Mouse (Mus musculus) intestine, embryonic 15.5 days (tissue): Measurements from ENCODE around the gene Tsc22d3. TPM values are rescaled to one million over a fixed set of nuclear protein-coding genes. Genes with fewer than 3 reads are reported as not detected.

ENCODE experiments used
- ATAC-seq: fragments of 200-750 bp; cut with Nextera tagmentation; 2 replicates; pipeline ENCODE4 v1.8.0; 2017; ENCODE audit warnings: moderate TSS enrichment, moderate library complexity
- H3K27ac ChIP-seq: fragments of 300-500 bp; sonication (generic); 2 replicates; pipeline ENCODE4 v1.5.1; 2015; ENCODE audit warnings: mild to moderate bottlenecking, inconsistent platforms
- H3K27me3 ChIP-seq: fragments of 300-500 bp; sonication (generic); replicated peaks from 2 replicates; pipeline ENCODE4 v1.6.1; 2015; ENCODE audit warnings: inconsistent platforms
- H3K36me3 ChIP-seq: fragments of 300-500 bp; sonication (generic); 2 replicates; pipeline ENCODE4 v1.6.1; 2015; ENCODE audit warnings: inconsistent platforms
- H3K4me1 ChIP-seq: fragments of 300-500 bp; sonication (generic); replicated peaks from 2 replicates; pipeline ENCODE4 v1.6.1; 2015; ENCODE audit warnings: inconsistent platforms
- H3K4me2 ChIP-seq: fragments of 300-500 bp; sonication (generic); replicated peaks from 2 replicates; pipeline ENCODE4 v1.6.1; 2015; ENCODE audit warnings: mild to moderate bottlenecking, inconsistent platforms
- H3K4me3 ChIP-seq: fragments of 300-500 bp; sonication (generic); replicated peaks from 2 replicates; pipeline ENCODE4 v1.5.1; 2015; ENCODE audit warnings: inconsistent platforms
- H3K9ac ChIP-seq: fragments of 300-500 bp; sonication (generic); 2 replicates; pipeline ENCODE4 v1.6.1; 2015; ENCODE audit warnings: inconsistent platforms
- H3K9me3 ChIP-seq: fragments of 300-500 bp; sonication (generic); 2 replicates; pipeline ENCODE4 v1.6.1; 2016; ENCODE audit warnings: inconsistent platforms
- whole genome bisulfite sequencing: fragments of 180-500 bp; shearing (Covaris S2); methylation state at CpG from one replicate; pipeline ENCODE4 v1.1.7; 2015; 5-methylcytosine and 5-hydroxymethylcytosine counted together
- polyA plus RNA-seq: library from polyadenylated mRNA; unstranded; fragments of >200 nt; fragmentation: Nextera tagmentation; extraction: Ambion mirVana; gene quantifications from 2 replicates; pipeline ENCODE4 v1.2.1, GENCODE M21; 2015

The Tsc22d3 gene
- polyA plus RNA-seq, 1 experiment from 2014 or later, result 61.8 TPM

DNA sequence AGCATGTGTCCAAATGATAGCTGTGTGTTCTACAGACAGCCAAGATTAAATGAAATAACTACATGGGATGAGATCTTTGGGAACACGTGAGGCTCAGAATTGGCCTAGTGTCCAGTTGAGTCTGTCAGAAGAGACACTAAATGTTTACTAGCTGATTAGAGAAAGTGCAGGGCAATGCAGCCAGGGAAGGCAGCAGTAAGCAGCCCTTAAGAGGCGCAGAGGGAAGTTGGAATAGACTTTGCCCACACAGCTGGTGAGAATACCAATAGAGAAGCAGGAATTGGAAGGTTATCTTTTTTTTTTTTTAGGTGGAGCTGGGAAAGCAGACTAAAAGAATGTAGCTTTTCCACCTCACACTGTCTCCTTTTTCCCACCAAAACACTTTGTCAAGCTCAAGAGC lies 61.8 kb downstream of the Tsc22d3 start:
- no peak overlapping the region for H3K4me3 ChIP-seq
- H3K9ac ChIP-seq, result no peak overlapping the region
- no peaks in the 10 kb centered on the region for H3K36me3 ChIP-seq
- H3K9me3 ChIP-seq, result no peaks in the 10 kb centered on the region
- H3K27me3 ChIP-seq, result no peaks in the 10 kb centered on the region; the same call in 1 of the 2 replicates
- H3K4me2 ChIP-seq, result no peak overlapping the region
- WGBS, result 61% methylated on average over 2 of the region's 2 CpGs
- no peak overlapping the region for H3K27ac ChIP-seq
- ATAC-seq, result no peak
- 0 out of 2 replicates have a peak, but pooled peaks cover 2% of the 10 kb centered on the region for H3K4me1 ChIP-seq

DNA sequence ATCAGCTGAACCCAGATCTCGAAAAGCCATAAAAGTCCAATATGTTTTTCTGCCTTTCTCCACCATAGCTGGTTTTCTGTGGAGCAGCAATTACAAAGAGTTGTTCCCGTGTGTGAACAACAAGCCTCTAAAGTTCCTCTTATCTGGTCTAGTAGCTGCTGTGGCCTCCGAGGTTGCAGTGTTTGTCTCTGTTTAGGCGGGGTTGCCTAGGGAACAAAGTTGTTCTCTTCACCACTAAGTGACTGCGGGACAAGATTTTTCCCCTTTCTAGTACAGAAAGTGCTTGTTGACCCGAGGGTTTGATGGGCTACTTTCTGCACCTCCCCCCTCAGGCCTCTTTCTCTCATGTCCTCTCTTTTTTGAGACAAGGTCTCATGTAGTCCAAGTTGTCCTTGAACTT lies 62.8 kb downstream of the Tsc22d3 start:
- H3K9ac ChIP-seq, result no peak overlapping the region
- H3K4me2 ChIP-seq, result no peak overlapping the region
- H3K9me3 ChIP-seq, result no peaks in the 10 kb centered on the region
- WGBS, result 32% methylated on average over 6 of the region's 6 CpGs
- H3K4me3 ChIP-seq, result no peak overlapping the region
- H3K27me3 ChIP-seq, result no peaks in the 10 kb centered on the region; the same call in 1 of the 2 replicates
- ATAC-seq, result peak; percentile 61
- H3K27ac ChIP-seq, result no peak overlapping the region
- H3K36me3 ChIP-seq, result no peaks in the 10 kb centered on the region
- 0 out of 2 replicates have a peak, but pooled peaks cover 2% of the 10 kb centered on the region for H3K4me1 ChIP-seq

DNA sequence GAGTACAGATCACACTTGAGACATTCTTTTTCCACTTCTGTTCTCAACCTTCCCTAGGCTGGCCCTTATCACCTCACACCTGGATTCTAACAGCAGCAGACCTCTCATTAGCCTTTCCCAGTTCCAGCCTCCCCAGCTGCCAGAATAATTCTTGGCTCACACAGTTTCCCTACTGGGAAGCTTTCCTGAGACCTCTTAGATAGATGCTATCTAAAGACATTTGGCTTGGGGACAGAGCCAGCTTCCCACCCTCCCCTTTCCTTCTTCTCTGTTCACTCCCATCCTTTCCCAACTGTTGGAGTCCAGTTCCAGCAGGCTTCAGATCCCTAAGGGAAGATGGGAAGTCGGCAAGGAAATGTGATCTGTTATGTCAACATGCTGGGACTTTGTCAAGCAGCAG lies 65.0 kb downstream of the Tsc22d3 start:
- Histone ChIP-seq H3K4me2 (no peak overlapping the region), H3K27me3 (no peaks in the 10 kb centered on the region; the same call in 1 of the 2 replicates), H3K4me3 (no peak overlapping the region), H3K36me3 (no peaks in the 10 kb centered on the region), H3K9me3 (no peaks in the 10 kb centered on the region), H3K4me1 (no peaks in the 10 kb centered on the region), H3K9ac (no peak overlapping the region), H3K27ac (no peak overlapping the region)
- no peak for ATAC-seq
- WGBS, result 62% methylated on average over 1 of the region's 1 CpGs

DNA sequence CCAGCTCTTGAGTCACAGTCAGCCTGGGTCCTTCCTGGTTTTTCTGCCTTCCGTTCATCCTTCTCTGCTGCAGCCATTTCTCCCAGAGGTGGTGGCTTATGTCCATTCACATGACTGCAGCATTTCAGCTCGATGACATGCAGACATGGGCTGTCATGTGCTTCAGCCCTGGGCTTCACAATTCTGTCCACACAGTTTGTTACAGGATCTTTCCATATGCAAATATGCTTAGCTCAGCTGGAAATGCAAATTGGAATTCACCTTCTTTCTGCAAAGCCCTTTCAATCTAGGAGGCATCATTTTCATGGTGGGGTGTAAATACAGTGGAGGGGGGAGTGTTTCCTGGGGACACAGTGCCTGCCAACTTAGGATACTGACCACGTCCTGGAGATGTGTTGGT lies 66.2 kb downstream of the Tsc22d3 start:
- WGBS, result 68% methylated on average over 3 of the region's 3 CpGs
- Histone ChIP-seq H3K4me3 (no peak overlapping the region), H3K27me3 (peaks cover 2% of the 10 kb centered on the region; the same call in 1 of the 2 replicates)

DNA sequence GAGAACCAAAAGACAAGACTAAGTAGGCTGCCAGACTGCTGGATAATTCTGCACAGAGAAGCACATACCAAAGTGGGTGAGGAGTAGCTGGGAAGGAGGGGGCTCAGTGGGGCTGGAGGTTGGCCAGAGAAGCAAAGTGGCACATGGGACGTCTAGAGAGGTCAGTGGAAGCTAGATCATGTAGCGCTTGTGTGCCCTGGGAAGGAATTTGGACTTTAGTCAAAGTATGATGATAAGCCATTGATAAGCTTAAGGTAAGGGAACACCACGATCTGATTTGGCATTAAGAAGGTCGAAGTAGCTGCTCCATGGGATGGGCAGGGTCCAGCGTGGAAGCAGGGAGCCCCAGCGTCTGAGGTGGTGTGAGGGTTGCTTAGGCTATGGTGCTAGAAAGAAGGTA lies 68.1 kb downstream of the Tsc22d3 start:
- Histone ChIP-seq H3K9me3 (no peaks in the 10 kb centered on the region), H3K27me3 (0 out of 2 replicates have a peak, but pooled peaks cover 5% of the 10 kb centered on the region), H3K4me2 (no peak overlapping the region), H3K36me3 (no peaks in the 10 kb centered on the region), H3K4me3 (no peak overlapping the region), H3K9ac (no peak overlapping the region), H3K4me1 (no peaks in the 10 kb centered on the region), H3K27ac (no peak overlapping the region)
- WGBS, result 61% methylated on average over 6 of the region's 6 CpGs
- ATAC-seq, result peak; percentile 58; the same call in 1 of the 2 replicates

More for the DNA sequence above, 66.2 kb downstream of the Tsc22d3 start:
- ATAC-seq, result no peak
- H3K36me3 ChIP-seq, result no peaks in the 10 kb centered on the region
- no peak overlapping the region for H3K4me2 ChIP-seq
- H3K9me3 ChIP-seq, result no peaks in the 10 kb centered on the region
- H3K4me1 ChIP-seq, result no peaks in the 10 kb centered on the region
- no peak overlapping the region for H3K27ac ChIP-seq
- no peak overlapping the region for H3K9ac ChIP-seq

DNA sequence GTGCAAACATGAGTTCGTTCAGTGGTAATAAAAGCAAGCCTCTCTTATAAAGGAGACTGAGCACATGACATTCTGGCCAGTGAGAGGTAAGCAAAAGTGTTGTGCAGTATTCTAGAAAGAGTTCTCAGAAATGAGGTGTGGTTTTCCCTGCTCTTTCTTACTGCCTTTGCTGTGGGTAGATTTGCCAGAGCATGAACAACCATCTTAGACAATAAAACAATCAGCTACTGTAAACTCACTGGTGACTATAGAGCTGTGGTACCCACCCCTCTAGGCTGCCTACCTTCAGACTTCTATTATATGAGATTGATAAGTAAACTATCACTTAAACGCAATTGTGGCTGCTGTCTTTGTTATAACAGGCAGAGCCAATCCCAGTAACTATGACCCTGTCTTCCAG lies 69.1 kb downstream of the Tsc22d3 start:
- no peak overlapping the region for H3K4me2 ChIP-seq
- WGBS, result 52% methylated on average over 2 of the region's 2 CpGs
- no peak overlapping the region for H3K27ac ChIP-seq
- no peak overlapping the region for H3K4me3 ChIP-seq
- H3K9me3 ChIP-seq, result no peaks in the 10 kb centered on the region
- no peaks in the 10 kb centered on the region for H3K4me1 ChIP-seq
- no peaks in the 10 kb centered on the region for H3K36me3 ChIP-seq
- 0 out of 2 replicates have a peak, but pooled peaks cover 5% of the 10 kb centered on the region for H3K27me3 ChIP-seq
- no peak overlapping the region for H3K9ac ChIP-seq
- ATAC-seq, result peak; percentile 37; the same call in 1 of the 2 replicates

DNA sequence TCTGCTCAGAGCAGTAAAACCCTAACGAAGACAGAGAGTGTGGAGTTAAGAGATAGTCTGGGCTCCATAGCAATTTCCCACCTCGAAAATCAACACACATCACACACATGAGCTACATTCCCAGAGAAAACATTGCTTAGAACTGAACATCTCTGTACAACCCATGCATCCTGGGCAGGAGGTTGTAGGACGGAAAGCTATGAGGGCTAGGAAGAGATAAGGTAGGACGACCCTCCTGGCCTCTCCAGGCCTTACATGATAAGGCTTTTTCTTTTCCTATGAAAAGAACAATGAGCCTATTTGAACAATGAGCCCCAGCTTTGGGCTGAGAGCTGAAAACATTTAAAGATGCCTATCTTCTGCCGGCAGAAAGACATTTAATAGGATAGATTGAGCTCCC lies 69.8 kb downstream of the Tsc22d3 start:
- 77% methylated on average over 5 of the region's 5 CpGs for WGBS

DNA sequence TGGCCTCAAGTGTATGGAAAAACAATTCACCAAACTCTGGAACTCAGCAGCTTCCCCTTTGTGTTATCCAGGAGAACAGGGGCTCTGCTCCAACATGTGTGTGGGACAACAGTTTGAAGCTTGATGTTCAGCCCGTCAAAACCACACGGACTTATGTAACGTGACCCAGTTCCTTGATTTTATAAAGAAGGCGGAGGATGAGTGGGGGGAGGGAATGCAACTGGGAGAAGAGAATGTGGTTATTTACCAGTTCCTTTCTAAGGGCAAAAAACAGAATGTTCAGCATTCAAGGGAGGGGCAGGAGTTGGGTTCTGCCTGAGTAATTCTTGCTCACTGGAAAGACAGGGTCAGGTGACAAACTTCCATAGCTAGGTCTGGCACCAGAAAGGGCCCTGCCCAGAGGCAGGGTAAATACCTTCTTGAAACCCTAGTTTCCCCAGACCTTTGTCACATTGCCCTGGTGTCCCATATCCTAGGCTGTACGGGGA lies 71.3 kb downstream of the Tsc22d3 start:
- H3K36me3 ChIP-seq, result no peaks in the 10 kb centered on the region
- WGBS, result 74% methylated on average over 5 of the region's 5 CpGs
- 0 out of 2 replicates have a peak, but pooled peaks cover 5% of the 10 kb centered on the region for H3K27me3 ChIP-seq
- H3K9ac ChIP-seq, result no peak overlapping the region
- H3K4me1 ChIP-seq, result no peaks in the 10 kb centered on the region
- H3K27ac ChIP-seq, result no peak overlapping the region
- H3K4me2 ChIP-seq, result no peak overlapping the region
- no peaks in the 10 kb centered on the region for H3K9me3 ChIP-seq
- ATAC-seq, result no peak; the same call in 1 of the 2 replicates
- H3K4me3 ChIP-seq, result no peak overlapping the region

More for the DNA sequence above, 69.8 kb downstream of the Tsc22d3 start:
- Histone ChIP-seq H3K27ac (no peak overlapping the region), H3K9me3 (no peaks in the 10 kb centered on the region), H3K9ac (no peak overlapping the region), H3K4me1 (no peaks in the 10 kb centered on the region), H3K4me2 (no peak overlapping the region), H3K4me3 (no peak overlapping the region), H3K27me3 (0 out of 2 replicates have a peak, but pooled peaks cover 5% of the 10 kb centered on the region), H3K36me3 (no peaks in the 10 kb centered on the region)
- no peak for ATAC-seq

DNA sequence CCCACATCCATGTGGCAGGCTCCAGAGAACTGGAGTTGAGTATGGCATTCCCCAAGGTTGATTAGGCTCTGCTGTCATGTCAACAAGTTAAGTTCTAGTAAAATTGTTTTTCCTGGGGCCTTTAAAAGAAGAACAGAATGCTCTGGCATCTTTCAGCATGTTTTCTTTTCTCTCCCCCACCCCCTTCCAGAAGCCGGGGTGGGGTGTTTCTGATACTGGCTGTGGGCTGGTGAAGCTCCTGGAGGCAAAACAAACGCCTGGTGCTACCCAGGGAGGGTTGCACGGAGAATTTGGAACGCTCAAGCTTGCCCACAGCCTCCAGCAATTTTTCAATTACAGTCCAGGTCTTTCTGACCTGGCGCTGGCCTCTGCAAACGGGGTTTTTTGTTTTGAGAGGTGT lies 73.2 kb downstream of the Tsc22d3 start:
- no peaks in the 10 kb centered on the region for H3K9me3 ChIP-seq
- H3K36me3 ChIP-seq, result no peaks in the 10 kb centered on the region
- no peak overlapping the region for H3K4me2 ChIP-seq
- no peaks in the 10 kb centered on the region for H3K4me1 ChIP-seq
- WGBS, result 57% methylated on average over 6 of the region's 6 CpGs
- ATAC-seq, result no peak
- H3K27me3 ChIP-seq, result 0 out of 2 replicates have a peak, but pooled peaks cover 8% of the 10 kb centered on the region
- no peak overlapping the region for H3K4me3 ChIP-seq
- no peak overlapping the region for H3K27ac ChIP-seq
- H3K9ac ChIP-seq, result no peak overlapping the region

DNA sequence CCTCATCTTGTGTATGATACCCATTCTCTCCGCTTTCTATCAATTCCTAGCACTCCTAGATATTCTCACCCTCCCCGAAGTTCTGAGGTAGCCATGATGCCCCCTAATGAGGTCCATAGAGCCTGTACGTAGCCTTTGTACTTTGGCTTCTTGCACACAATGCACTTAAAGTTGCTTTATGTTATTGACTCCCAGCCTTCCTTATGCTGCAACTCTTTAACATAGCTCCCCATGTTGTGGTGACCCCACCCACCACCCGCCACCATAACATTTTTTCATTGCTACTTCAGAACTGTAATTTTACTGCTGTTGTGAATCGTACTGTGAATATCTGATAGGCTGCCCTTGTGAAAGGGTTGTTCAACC lies 74.2 kb downstream of the Tsc22d3 start:
- H3K9me3 ChIP-seq, result no peaks in the 10 kb centered on the region
- no peak for ATAC-seq
- H3K36me3 ChIP-seq, result no peaks in the 10 kb centered on the region
- H3K4me3 ChIP-seq, result no peak overlapping the region
- WGBS, result 90% methylated on average over 5 of the region's 5 CpGs
- H3K4me1 ChIP-seq, result no peaks in the 10 kb centered on the region
- H3K4me2 ChIP-seq, result no peak overlapping the region
- H3K9ac ChIP-seq, result no peak overlapping the region
- no peak overlapping the region for H3K27ac ChIP-seq
- 0 out of 2 replicates have a peak, but pooled peaks cover 8% of the 10 kb centered on the region for H3K27me3 ChIP-seq

DNA sequence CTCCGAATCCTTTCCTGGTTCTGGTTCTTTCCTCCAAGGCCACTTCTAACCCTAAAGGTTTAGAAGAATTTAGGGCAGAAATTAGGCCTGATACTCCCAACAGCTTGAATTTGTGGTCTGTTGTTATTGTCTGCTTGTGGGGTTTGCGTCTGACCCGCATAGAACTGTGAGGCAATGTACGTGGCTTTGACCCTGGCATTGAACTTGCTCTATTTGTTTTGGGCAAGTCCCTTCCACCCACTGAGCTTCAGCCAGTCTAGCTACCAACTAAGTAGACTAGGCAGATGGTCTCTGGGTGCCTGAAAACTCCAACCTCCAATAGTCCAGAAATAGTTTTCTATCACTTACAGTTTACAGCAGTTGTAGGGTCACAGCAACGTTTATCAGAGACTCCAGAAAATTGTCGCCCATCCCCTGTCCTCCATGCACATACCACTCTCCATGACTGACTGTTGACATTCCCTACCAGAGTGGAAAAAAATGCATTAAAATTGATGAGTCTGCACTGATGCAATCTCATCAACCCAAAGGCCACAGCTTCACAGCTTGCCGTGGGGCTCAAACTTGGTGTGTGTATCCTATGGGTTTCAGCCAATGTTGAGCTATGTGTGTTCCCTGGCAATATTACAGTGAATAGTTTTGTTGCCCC lies 74.7 kb downstream of the Tsc22d3 start:
- H3K27me3 ChIP-seq, result 0 out of 2 replicates have a peak, but pooled peaks cover 8% of the 10 kb centered on the region
- H3K36me3 ChIP-seq, result no peaks in the 10 kb centered on the region
- no peak overlapping the region for H3K4me3 ChIP-seq
- H3K9ac ChIP-seq, result no peak overlapping the region
- no peak for ATAC-seq
- no peaks in the 10 kb centered on the region for H3K9me3 ChIP-seq
- H3K4me1 ChIP-seq, result no peaks in the 10 kb centered on the region
- H3K4me2 ChIP-seq, result no peak overlapping the region
- 88% methylated on average over 7 of the region's 7 CpGs for WGBS
- no peak overlapping the region for H3K27ac ChIP-seq

DNA sequence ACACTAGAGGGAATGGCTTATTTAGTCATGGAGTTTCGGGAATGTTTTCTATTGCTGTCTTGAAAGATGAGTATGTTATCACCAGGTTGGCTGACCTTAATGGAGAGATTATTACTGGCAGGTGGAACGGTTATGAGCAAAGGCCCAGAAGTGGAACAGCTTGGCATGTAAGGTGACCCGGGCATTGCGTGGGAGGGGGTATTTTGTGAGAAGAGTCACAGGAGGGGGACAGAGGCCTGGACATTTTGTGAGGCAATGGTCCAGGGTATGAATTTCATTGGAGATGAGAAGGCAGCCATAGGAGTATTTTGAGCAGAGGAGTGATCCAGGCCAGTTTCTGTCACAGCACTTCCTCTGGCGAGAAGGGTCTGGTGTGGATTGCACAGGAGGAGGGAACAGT lies 76.2 kb downstream of the Tsc22d3 start:
- WGBS, result 84% methylated on average over 5 of the region's 5 CpGs
- Histone ChIP-seq H3K4me1 (no peaks in the 10 kb centered on the region), H3K4me3 (no peak overlapping the region), H3K4me2 (no peak overlapping the region), H3K27ac (no peak overlapping the region), H3K9me3 (no peaks in the 10 kb centered on the region), H3K9ac (no peak overlapping the region), H3K27me3 (0 out of 2 replicates have a peak, but pooled peaks cover 6% of the 10 kb centered on the region), H3K36me3 (no peaks in the 10 kb centered on the region)
- no peak for ATAC-seq
